Mouse (Mus musculus): ENCODE measurements at regions not wholly inside any gene's neighbourhood (a gene's known extent, or its start where the extent isn't known, plus 50 kb on each side); places are given as distances from the start of the nearest gene placed in this dataset.
"Not testable (repeated sequence)": the region's sequence is repeated elsewhere in the genome, so short reads cannot be mapped to it uniquely, and the experiment has no call there.

DNA sequence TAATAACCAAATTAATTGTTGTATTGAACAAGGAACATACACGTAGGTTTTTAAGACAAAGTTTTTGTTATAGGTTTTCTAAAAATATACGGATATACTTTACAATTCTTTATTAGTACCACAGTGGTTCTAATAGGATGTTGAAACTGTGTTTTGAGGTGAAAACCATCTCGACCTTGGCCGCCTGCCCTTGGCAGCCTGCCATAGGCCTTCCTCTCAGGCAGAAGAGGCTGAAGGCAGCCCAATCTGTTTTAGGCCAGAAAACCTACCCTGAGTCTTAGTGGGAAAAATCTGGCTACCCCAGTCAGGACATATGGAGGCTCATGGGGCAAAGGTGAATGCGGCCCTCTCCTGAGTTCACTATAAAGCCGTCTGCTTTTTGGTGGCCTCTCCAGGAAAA is 1049.7 kb upstream of the 1700008P02Rik start:
- ATAC-seq (ENCODE audit: low FRiP score) (no peak), DNase-seq (ENCODE audit: low spot score) (no peak)
- no peak for TF ChIP-seq CTCF (IDR thresholded peaks at IDR 0.05)
- H3K27ac ChIP-seq (ENCODE audit: low read depth, low read length): no peak overlapping the region
- no peaks in the 10 kb centered on the region for H3K36me3 ChIP-seq (ENCODE audit: insufficient read depth, low read length)
- no peaks in the 10 kb centered on the region for H3K4me1 ChIP-seq (ENCODE audit: insufficient read depth, low read length)
- H3K4me3 ChIP-seq (ENCODE audit: low read depth, low read length): no peak overlapping the region
- no peak overlapping the region for H3K4me2 ChIP-seq (ENCODE audit: low read depth, low read length, poor library complexity, severe bottlenecking)
- no peaks in the 10 kb centered on the region for H3K9me3 ChIP-seq (ENCODE audit: low read length)
- no peaks in the 10 kb centered on the region for H3K27me3 ChIP-seq (ENCODE audit: insufficient read depth, low read length)
- 90% methylated on average over 6 of the region's 6 CpGs for WGBS
- H3K9ac ChIP-seq (replicated peaks; ENCODE audit: low read length, poor library complexity, severe bottlenecking): no peak overlapping the region

DNA sequence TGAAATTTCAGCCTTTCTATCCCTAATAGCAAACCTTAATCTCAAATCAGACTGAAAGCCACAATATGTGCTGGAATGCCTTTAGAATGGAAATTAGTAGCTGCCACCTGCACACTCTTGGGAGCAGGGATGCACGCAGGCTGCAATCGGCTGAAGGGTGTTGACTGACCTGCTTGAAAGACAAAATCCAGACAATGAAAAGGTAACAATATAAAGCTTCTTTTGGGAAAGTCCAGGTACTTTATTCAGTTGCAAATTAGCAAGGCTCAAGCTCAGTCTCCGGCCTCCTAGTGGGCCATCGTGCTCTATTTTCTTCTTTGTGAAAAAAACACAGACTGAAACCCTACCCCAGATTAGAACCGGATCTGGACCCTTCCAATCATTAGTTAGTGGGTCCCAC is 1047.6 kb upstream of the 1700008P02Rik start:
- DNase-seq (ENCODE audit: low spot score); H3K4me2 ChIP-seq (ENCODE audit: low read depth, low read length, poor library complexity, severe bottlenecking); H3K27ac ChIP-seq (ENCODE audit: low read depth, low read length); H3K4me1 ChIP-seq (ENCODE audit: insufficient read depth, low read length); H3K27me3 ChIP-seq (ENCODE audit: insufficient read depth, low read length); ATAC-seq (ENCODE audit: low FRiP score); H3K9me3 ChIP-seq (ENCODE audit: low read length); H3K4me3 ChIP-seq (ENCODE audit: low read depth, low read length); H3K36me3 ChIP-seq (ENCODE audit: insufficient read depth, low read length); H3K9ac ChIP-seq (replicated peaks; ENCODE audit: low read length, poor library complexity, severe bottlenecking): not testable (repeated sequence)
- 76% methylated on average over 5 of the region's 5 CpGs for WGBS

DNA sequence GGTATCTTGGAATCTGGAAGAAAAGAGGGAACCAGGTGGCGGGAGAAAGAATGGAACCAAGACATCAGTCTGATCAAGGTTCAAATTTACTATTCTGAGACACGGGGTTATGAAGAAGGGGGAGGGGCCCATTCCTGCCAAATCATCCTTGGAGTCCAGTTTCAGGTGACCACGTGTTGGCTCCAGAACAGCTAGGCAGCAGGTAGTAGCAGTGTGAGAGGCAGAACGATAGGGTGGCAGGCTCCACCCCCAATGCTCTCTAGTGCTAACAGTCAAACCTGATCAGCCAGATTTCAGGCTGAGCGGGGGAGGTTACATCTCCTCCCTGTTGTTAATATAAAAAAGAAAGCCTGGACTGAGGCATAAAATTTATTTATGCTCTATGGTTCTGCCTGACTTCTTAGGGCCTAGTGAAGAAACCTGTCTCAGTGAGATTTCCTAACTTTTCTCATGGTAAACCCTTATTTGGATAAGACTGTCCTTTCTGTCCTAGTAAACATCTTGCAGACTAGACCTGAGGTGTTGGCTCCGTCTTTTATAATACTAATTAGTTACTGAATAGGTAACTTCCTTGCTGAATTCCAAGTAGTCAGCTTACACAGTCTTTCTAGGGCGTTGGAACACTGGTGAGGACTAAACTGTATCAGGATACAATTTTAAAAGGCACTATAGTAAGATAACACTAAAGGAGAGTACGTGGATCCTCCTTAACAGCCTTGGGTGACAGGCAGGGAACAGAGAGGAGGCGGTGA is 1046.3 kb upstream of the 1700008P02Rik start:
- H3K36me3 ChIP-seq (ENCODE audit: insufficient read depth, low read length); H3K9me3 ChIP-seq (ENCODE audit: low read length); ATAC-seq (ENCODE audit: low FRiP score); H3K27ac ChIP-seq (ENCODE audit: low read depth, low read length); H3K4me1 ChIP-seq (ENCODE audit: insufficient read depth, low read length); H3K9ac ChIP-seq (replicated peaks; ENCODE audit: low read length, poor library complexity, severe bottlenecking); H3K27me3 ChIP-seq (ENCODE audit: insufficient read depth, low read length); DNase-seq (ENCODE audit: low spot score); H3K4me2 ChIP-seq (ENCODE audit: low read depth, low read length, poor library complexity, severe bottlenecking); H3K4me3 ChIP-seq (ENCODE audit: low read depth, low read length): not testable (repeated sequence)
- WGBS: 86% methylated on average over 9 of the region's 9 CpGs

All from midbrain, postnatal 0 days (tissue).